Mouse (Mus musculus): Measurements from ENCODE around the gene Nlrp4b. TPM values are rescaled to one million over a fixed set of nuclear protein-coding genes. Genes with fewer than 3 reads are reported as not detected.
"Not testable (repeated sequence)": the region's sequence is repeated elsewhere in the genome, so short reads cannot be mapped to it uniquely, and the experiment has no call there.

Nlrp4b gene
- total RNA-seq (2021) = not detected
- long read RNA-seq = 0 reads

DNA sequence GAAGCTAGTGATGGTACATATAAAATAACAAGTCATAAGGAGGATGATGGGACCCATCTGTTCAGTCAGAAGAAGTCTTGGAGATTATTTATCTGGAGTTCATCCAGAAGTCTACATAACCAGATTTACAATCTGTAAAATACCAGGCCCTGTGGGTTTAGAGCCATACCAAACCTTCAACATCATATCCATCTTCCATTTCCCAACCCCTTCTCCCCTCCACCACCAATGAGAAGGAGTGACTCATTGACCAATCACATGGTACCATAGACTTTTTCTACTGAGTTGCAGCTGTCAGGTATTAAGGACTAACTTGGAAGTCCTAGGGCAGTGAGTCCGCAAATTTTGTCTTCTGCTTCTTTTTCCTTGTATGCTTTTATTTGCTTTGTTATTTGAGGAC is at the start of gene Nlrp4b:
Gene Nlrp4b (plus strand): TSS at position 301 of the 400 bp plus-strand sequence.
- DNase-seq (ENCODE audit: low spot score in 2 of 2) = no peak

DNA sequence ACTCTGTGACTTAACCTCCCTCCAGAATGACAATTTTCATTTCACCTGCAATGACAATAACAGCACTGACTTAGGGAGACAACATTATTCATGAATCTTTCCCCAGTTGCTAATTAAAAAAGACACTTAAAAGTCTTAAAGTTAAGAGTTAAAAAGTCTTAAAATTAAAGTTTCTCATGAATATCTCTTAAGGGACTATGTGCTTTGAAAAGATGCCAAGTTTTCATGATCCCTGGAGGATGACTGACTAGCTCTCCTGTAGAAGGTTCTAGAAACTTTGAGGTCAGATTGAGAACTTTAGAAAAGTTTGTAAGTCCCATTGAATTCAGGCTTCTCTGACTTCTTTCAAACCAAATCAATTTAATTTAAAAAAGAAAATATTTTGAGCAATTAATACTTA is 66.7 kb downstream of the Nlrp4b start, which contains the start of gene Vmn1r71:
Gene Vmn1r71 (minus strand): TSS at position 101 of the 400 bp plus-strand sequence.
- DNase-seq (ENCODE audit: low spot score in 2 of 2) = no peak

DNA sequence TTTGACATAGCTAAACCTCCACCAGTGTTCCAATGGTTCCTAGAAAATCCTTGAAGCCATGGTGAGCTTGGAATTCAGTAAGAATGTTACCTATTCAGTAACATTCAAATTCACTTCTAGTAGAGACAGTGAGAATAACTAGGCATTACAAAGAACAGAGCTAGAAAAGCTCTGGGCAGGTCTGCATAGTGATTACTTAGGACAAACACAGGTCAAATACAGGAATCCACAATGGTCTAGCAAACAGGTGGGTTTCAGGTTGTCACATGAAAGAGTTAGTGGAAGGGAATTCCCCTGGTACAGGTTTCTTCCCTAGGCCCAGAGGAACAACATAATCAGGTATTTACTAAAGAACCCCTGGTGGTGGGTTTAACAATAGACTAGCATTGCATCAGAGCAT is 70.0 kb downstream of the Nlrp4b start:
- not testable (repeated sequence) for DNase-seq (ENCODE audit: low spot score in 2 of 2)

Other genes starting within 250 kb of the Nlrp4b start
- not detected for gene Vmn1r67, start 244.5 kb upstream of the Nlrp4b start, total RNA-seq (2021)
- gene Zik1, start 192.4 kb upstream of the Nlrp4b start, total RNA-seq (2021) = 10 to 100 TPM; 14.9 to 16.5 TPM
- gene Vmn1r68, start 129.3 kb upstream of the Nlrp4b start, total RNA-seq (2021) = not detected
- not detected for gene Vmn1r69, start 74.1 kb upstream of the Nlrp4b start, total RNA-seq (2021)
- not detected for gene Vmn1r70, start 56.3 kb upstream of the Nlrp4b start, total RNA-seq (2021)
- not detected for gene Vmn1r71, start 66.6 kb downstream of the Nlrp4b start, total RNA-seq (2021)
- not detected for gene Zscan4b, start 217.3 kb downstream of the Nlrp4b start, total RNA-seq (2021)